Mouse (Mus musculus) E14TG2a.4 (cell line): ENCODE results near the gene Oscp1.
A peak's percentile ranks its signal among the peaks of the same experiment; 100 is the strongest.

Experiments
- H3K27me3 ChIP-seq: 2 replicates; pipeline ENCODE4 v1.6.1; 2014; ENCODE audit warnings: low read length, control low read depth; ENCODE audit not compliant: insufficient read depth
- H3K36me3 ChIP-seq: 2 replicates; pipeline ENCODE4 v1.6.1; 2014; ENCODE audit warnings: low read length, control low read depth; ENCODE audit not compliant: insufficient read depth
- H3K4me1 ChIP-seq: replicated peaks from 2 replicates; pipeline ENCODE4 v1.6.1; 2014; ENCODE audit warnings: low read depth, low read length, control low read depth
- H3K4me3 ChIP-seq: replicated peaks from 2 replicates; pipeline ENCODE4 v1.5.1; 2014; ENCODE audit warnings: mild to moderate bottlenecking, low read length
- H3K9me3 ChIP-seq: 2 replicates; pipeline ENCODE4 v1.6.1; 2014; ENCODE audit warnings: low read length, control low read depth
- CTCF ChIP-seq: conservative IDR thresholded peaks from 2 replicates; pipeline ENCODE4 v1.5.1; 2014; ENCODE audit warnings: low read length
- NANOG ChIP-seq: IDR thresholded peaks from 2 replicates; pipeline ENCODE4 v1.6.1; 2014; ENCODE audit warnings: borderline replicate concordance, low read length, mixed read lengths
- POU5F1 ChIP-seq: IDR thresholded peaks from 2 replicates; pipeline ENCODE4 v1.6.1; 2014; ENCODE audit warnings: low read length, borderline replicate concordance

Gene Oscp1

GRCm38 (mm10) chr4:126068842-126069241, 10.5 kb downstream of the Oscp1 start:
- Histone ChIP-seq H3K4me1 (peaks cover 20% of the 10 kb centered on the region), H3K27me3 (no peaks in the 10 kb centered on the region), H3K36me3 (no peaks in the 10 kb centered on the region), H3K9me3 (no peaks in the 10 kb centered on the region), H3K4me3 (no peak overlapping the region)
- TF ChIP-seq POU5F1 (no peak), CTCF (no peak), NANOG (no peak)

- H3K36me3 ChIP-seq, result no peaks in the 10 kb centered on the region
- H3K4me3 ChIP-seq, result peak overlapping the region; percentile 35
- peaks cover 45% of the 10 kb centered on the region for H3K4me1 ChIP-seq
- H3K27me3 ChIP-seq, result no peaks in the 10 kb centered on the region
- 0 out of 2 replicates have a peak, but pooled peaks cover 3% of the 10 kb centered on the region for H3K9me3 ChIP-seq
- no peak for TF ChIP-seq POU5F1
- no peak for TF ChIP-seq NANOG
Measured at GRCm38 (mm10) chr4:126077833-126078232, 19.5 kb downstream of the Oscp1 start.

- Histone ChIP-seq H3K27me3 (no peaks in the 10 kb centered on the region), H3K9me3 (0 out of 2 replicates have a peak, but pooled peaks cover 3% of the 10 kb centered on the region), H3K4me1 (peaks cover 48% of the 10 kb centered on the region), H3K4me3 (no peak overlapping the region), H3K36me3 (no peaks in the 10 kb centered on the region)
- no peak for TF ChIP-seq NANOG
- TF ChIP-seq POU5F1, result no peak
- TF ChIP-seq CTCF, result no peak
Measured at GRCm38 (mm10) chr4:126079266-126079665, 20.9 kb downstream of the Oscp1 start.

GRCm38 (mm10) chr4:126081601-126082000, 23.2 kb downstream of the Oscp1 start:
- Histone ChIP-seq H3K27me3 (no peaks in the 10 kb centered on the region), H3K4me3 (no peak overlapping the region)
- TF ChIP-seq POU5F1, result no peak
- no peak for TF ChIP-seq CTCF
- TF ChIP-seq NANOG, result 0 out of 2 replicates have a peak, but pooled peaks have one; percentile 19

GRCm38 (mm10) chr4:126083021-126083420, 24.7 kb downstream of the Oscp1 start:
- Histone ChIP-seq H3K4me1 (peaks cover 46% of the 10 kb centered on the region), H3K36me3 (no peaks in the 10 kb centered on the region), H3K27me3 (no peaks in the 10 kb centered on the region), H3K9me3 (0 out of 2 replicates have a peak, but pooled peaks cover 3% of the 10 kb centered on the region), H3K4me3 (peak overlapping the region; percentile 29; the same call in 1 of the 2 replicates)
- TF ChIP-seq POU5F1, result no peak
- no peak for TF ChIP-seq NANOG
- no peak for TF ChIP-seq CTCF

More at GRCm38 (mm10) chr4:126081601-126082000, 23.2 kb downstream of the Oscp1 start:
- H3K9me3 ChIP-seq, result 0 out of 2 replicates have a peak, but pooled peaks cover 3% of the 10 kb centered on the region
- no peaks in the 10 kb centered on the region for H3K36me3 ChIP-seq
- peaks cover 59% of the 10 kb centered on the region for H3K4me1 ChIP-seq

- TF ChIP-seq CTCF (no peak), POU5F1 (no peak), NANOG (no peak)
- Histone ChIP-seq H3K4me3 (0 out of 2 replicates have a peak overlapping the region, but pooled peaks have one; percentile 35), H3K4me1 (peaks cover 38% of the 10 kb centered on the region), H3K27me3 (no peaks in the 10 kb centered on the region), H3K36me3 (no peaks in the 10 kb centered on the region), H3K9me3 (0 out of 2 replicates have a peak, but pooled peaks cover 3% of the 10 kb centered on the region)
Measured at GRCm38 (mm10) chr4:126084382-126084781, 26.0 kb downstream of the Oscp1 start.

- no peak for TF ChIP-seq POU5F1
- peak; percentile 75 for TF ChIP-seq CTCF
- no peak for TF ChIP-seq NANOG
- Histone ChIP-seq H3K4me3 (no peak overlapping the region), H3K4me1 (peaks cover 39% of the 10 kb centered on the region), H3K36me3 (no peaks in the 10 kb centered on the region), H3K27me3 (no peaks in the 10 kb centered on the region), H3K9me3 (0 out of 2 replicates have a peak, but pooled peaks cover 3% of the 10 kb centered on the region)
Measured at GRCm38 (mm10) chr4:126085996-126086576, 27.7 kb downstream of the Oscp1 start.

- no peaks in the 10 kb centered on the region for H3K36me3 ChIP-seq
- TF ChIP-seq CTCF (no peak), POU5F1 (no peak), NANOG (no peak)
- no peak overlapping the region for H3K4me3 ChIP-seq
- H3K27me3 ChIP-seq, result no peaks in the 10 kb centered on the region
- H3K9me3 ChIP-seq, result no peaks in the 10 kb centered on the region
- H3K4me1 ChIP-seq, result peaks cover 7% of the 10 kb centered on the region
Measured at GRCm38 (mm10) chr4:126090101-126090847, 31.9 kb downstream of the Oscp1 start.
